Mouse (Mus musculus) mature B cell (primary cell): ENCODE measurements around the gene Tssk2.

Experiments used
- in situ Hi-C: fragments of 300-500 bp; cut with MboI; formaldehyde crosslinking; loops from 2 replicates; pipeline ENCODE4 v1.14.3; 2019

Tssk2 gene

GRCm38 (mm10) chr16:17898462-17898861, at the start of gene Tssk2, which contains the start of gene Dgcr2:
Gene Tssk2, plus strand, starts transcription at chr16:17898637.
Gene Dgcr2, minus strand, starts transcription at chr16:17898562.
- in situ Hi-C loops = no loop called here

GRCm38 (mm10) chr16:17848928-17849327, 49.5 kb upstream of the Tssk2 start:
- in situ Hi-C loops = no loop called here

GRCm38 (mm10) chr16:17849486-17849885, 49.0 kb upstream of the Tssk2 start:
- in situ Hi-C loops = no loop called here

GRCm38 (mm10) chr16:17851331-17851730, 47.1 kb upstream of the Tssk2 start:
- in situ Hi-C loops = no loop called here

- in situ Hi-C loops = no loop called here
These were observed 46.6 kb upstream of the Tssk2 start for GRCm38 (mm10) chr16:17851860-17852259.

- in situ Hi-C loops = no loop called here
These were observed 45.2 kb upstream of the Tssk2 start for GRCm38 (mm10) chr16:17853263-17853662.

- in situ Hi-C loops = no loop called here
These were observed 41.3 kb upstream of the Tssk2 start for GRCm38 (mm10) chr16:17857157-17857556.

- in situ Hi-C loops = no loop called here
These were observed 39.8 kb upstream of the Tssk2 start for GRCm38 (mm10) chr16:17858592-17858991.

GRCm38 (mm10) chr16:17865293-17865692, 33.1 kb upstream of the Tssk2 start:
- in situ Hi-C loops = no loop called here

- in situ Hi-C loops = no loop called here
These were observed 32.7 kb upstream of the Tssk2 start for GRCm38 (mm10) chr16:17865770-17866169.

GRCm38 (mm10) chr16:17871248-17871647, 27.2 kb upstream of the Tssk2 start:
- in situ Hi-C loops = no loop called here

GRCm38 (mm10) chr16:17872995-17873394, 25.4 kb upstream of the Tssk2 start:
- in situ Hi-C loops = no loop called here

GRCm38 (mm10) chr16:17875174-17875573, 23.3 kb upstream of the Tssk2 start:
- in situ Hi-C loops = no loop called here

- in situ Hi-C loops = no loop called here
These were observed 22.3 kb upstream of the Tssk2 start for GRCm38 (mm10) chr16:17876096-17876495.

- in situ Hi-C loops = no loop called here
These were observed 18.9 kb upstream of the Tssk2 start for GRCm38 (mm10) chr16:17879571-17879970.

GRCm38 (mm10) chr16:17882196-17882595, 16.2 kb upstream of the Tssk2 start:
- in situ Hi-C loops = no loop called here

- in situ Hi-C loops = no loop called here
These were observed 14.3 kb upstream of the Tssk2 start for GRCm38 (mm10) chr16:17884116-17884515.

- in situ Hi-C loops = no loop called here
These were observed 8.6 kb upstream of the Tssk2 start for GRCm38 (mm10) chr16:17889689-17890341.

- in situ Hi-C loops = no loop called here
These were observed 8.1 kb upstream of the Tssk2 start for GRCm38 (mm10) chr16:17890342-17890727.

GRCm38 (mm10) chr16:17890917-17891566, 7.4 kb upstream of the Tssk2 start:
- in situ Hi-C loops = no loop called here

- in situ Hi-C loops = no loop called here
These were observed 6.9 kb upstream of the Tssk2 start, which contains the start of gene Gm20518 for GRCm38 (mm10) chr16:17891567-17891959. Gene Gm20518, minus strand, starts transcription at chr16:17891671.

GRCm38 (mm10) chr16:17892606-17893005, 5.8 kb upstream of the Tssk2 start:
- in situ Hi-C loops = no loop called here

GRCm38 (mm10) chr16:17893923-17894322, 4.5 kb upstream of the Tssk2 start, which contains the start of gene Tssk1:
Gene Tssk1, plus strand, starts transcription at chr16:17894223.
- in situ Hi-C loops = no loop called here
